Mouse (Mus musculus): ENCODE data around the gene Cdh6.

DNA sequence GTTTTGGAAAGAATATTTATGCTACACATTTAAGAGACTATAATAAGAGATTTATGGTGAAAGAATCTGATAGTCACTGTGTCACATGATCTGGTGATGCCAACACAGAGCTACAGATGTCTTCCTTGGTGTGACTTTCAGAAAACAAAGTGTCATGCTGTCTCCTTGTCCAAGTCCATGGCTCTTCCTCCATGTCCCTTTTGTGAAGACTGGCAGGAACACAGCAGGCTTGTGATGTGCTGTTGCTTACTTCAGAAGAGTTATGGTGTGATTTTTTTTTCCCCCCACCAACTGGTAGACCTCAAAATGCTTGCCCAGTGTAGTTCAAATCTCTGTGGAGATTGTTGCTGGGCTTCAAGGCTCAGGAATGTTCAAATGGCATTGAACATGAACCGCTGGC, 43.7 kb upstream of the Cdh6 start:
- TF ChIP-seq CTCF (IDR thresholded peaks at IDR 0.05; ENCODE audit: low read depth) (no peak), EP300 (IDR thresholded peaks at IDR 0.05; ENCODE audit: low read depth) (no peak)
